Mouse (Mus musculus) testis, postnatal 10 days (tissue): ENCODE measurements around the gene Tet3.
"Not testable (repeated sequence)": the region's sequence is repeated elsewhere in the genome, so short reads cannot be mapped to it uniquely, and the experiment has no call there.

Source experiments
- DNase-seq: peaks from one replicate; pipeline ENCODE4 v3.0.0; 2021; ENCODE audit warnings: low spot score

Tet3 gene

GRCm38 (mm10) chr6:83363075-83363474 lies 95.8 kb downstream of the Tet3 start:
- no peak for DNase-seq

GRCm38 (mm10) chr6:83361523-83362248 lies 97.2 kb downstream of the Tet3 start:
- DNase-seq, result no peak

- DNase-seq, result no peak
Observed at GRCm38 (mm10) chr6:83357436-83357835, 101.4 kb downstream of the Tet3 start.

GRCm38 (mm10) chr6:83356569-83357138 lies 102.2 kb downstream of the Tet3 start:
- DNase-seq, result peak; percentile 95

DNA sequence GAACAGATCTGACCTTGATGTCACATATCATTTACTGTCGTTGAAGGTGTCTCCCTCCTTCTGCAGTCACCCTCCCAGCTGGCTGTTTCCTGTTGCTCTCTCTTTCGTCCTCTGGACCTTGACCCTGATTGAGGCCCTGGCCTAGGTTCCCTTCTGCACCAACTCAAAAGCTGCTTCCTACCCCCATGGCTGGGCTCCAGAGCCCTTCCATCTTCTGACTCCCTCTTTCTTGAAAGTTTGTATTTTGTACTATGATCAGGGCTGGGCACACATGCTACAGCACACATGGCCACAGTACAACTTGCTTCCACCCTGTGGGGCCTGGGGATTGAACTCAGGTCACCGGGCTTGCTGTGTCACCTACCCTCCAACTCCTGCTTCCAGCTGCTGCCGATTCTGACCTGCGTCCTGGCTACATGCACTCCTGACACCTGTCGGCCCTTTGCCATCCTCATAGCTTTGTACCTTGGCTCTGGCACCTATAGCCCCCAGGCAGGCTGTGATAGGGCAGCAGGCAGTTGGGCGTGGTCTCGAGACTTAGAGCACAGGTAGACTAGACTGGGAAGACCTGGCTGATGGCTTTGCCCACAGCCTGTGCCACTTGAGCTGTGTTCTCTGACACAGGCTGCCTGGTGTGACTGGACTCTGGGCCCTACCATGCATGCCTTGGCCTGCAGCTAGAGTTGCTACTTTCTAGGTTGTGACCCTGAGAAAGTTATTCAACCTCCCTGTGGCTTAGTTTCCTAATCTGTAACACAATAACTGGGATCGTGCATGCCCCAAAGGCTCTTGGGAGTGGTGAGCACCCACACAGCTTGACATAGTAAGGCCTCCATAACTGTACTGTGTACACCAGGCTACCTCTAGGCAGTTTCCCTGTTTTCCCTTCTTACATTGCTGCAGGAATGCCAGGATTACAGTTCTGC lies 103.8 kb downstream of the Tet3 start:
- DNase-seq, result no peak

- no peak for DNase-seq
Observed at GRCm38 (mm10) chr6:83352666-83353410, 106.0 kb downstream of the Tet3 start.

DNA sequence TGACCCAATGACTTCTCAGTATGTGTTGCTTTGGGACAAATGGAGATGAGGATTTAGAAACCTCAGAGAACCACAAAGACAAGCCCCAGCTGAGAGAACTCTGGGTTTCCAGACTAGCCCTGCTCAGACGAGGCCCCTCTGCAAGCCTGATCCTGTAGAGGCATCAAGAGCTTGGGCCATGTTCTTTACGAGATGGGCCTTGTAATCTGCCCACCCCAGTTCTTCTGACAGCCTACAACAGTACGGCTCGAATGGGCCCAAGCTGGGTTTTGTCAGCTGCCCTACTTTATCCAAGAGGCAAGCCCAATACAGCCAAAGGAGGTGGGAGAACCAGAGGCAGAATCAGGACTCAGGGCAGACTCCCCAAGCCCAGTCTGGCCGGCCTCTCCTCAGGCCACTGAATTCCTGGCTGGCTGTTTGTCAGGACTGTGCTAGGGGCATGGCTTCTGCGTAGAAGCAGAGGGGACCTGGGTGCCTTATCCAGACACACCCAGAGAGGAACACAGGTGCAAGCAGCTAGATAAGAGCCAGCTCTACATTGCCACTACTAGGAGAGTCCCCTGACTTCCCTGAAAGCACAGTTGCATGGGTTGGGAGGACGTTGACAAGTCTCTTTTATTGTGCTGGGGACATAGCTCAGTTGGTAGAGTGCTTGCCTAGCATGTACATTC lies 107.3 kb downstream of the Tet3 start:
- no peak for DNase-seq

- DNase-seq, result no peak
Observed at GRCm38 (mm10) chr6:83350851-83351405, 108.0 kb downstream of the Tet3 start.

DNA sequence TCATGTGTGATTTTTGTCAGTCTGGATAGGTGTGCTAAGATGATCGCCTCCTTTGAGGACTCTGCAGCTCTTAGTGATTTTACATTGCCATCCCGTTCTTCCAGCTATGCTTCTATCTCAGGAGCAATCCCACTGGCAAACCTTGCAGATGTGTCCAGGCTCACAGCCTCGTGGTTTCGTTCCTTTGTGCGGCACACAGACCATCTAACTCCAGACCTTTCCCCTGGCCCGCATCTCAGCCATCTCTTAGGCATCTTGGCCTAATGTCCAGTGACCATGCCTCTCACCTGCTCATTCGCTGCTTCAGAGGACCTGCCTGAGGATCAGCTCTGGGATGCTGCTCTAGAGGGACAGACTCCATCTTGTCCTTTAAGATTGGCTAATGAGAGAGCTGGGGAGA lies 108.7 kb downstream of the Tet3 start:
- DNase-seq, result no peak

DNA sequence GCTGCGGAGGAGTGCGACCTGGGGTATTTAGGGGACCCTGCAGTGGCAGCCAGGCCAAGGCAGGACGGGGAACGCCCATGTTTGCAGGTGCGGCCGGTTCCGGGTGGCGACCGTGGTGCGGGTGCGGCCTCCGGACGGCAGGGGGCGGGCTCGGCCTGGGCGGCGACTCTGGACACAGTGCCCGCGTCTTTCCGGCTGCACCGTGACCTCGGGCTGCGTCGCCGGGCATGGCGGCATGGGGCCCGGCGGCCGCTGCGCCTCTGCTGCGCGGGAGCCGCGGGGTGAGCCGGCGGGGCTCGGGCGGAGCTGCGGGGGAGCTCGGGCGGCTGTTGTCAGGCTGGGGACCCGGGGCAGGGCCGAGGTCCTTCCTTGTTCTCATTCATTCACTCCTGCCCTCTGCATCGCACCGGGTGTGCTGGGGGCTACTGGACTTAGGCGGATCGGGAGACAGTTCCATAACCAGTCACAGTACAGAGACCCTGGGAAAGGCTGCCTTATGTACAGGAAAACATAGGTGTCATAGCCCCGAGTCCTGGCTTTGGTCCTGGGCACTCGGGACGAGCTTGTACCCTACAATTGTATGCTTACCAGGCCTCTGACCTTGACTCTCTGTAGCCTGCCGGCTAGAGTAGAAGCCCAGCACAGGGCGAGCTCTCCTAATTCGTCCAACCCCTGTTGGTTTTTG lies 109.5 kb downstream of the Tet3 start:
- peak; percentile 97 for DNase-seq

DNA sequence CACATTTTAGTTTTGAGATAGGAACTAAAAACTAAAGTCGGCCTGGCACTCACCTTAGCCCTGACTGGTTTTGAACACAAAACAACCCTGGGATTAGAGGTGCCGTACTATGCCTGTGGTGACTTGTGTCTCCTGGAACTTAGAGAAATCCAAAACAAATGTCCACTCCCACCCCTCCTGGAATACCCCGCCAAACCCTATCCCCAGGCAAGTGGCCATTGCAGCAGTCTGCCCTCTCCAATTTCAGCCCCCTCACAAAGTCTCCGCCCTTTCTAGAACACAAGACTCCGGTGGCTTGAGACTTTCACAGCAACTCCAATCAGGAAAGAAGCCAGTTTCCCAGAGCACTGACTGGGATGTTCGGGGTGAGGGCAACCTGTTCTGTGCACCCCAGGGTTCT lies 110.0 kb downstream of the Tet3 start, which contains the start of gene Bola3:
TSS of gene Bola3 (plus strand) at position 275 of the 400 bp plus-strand sequence.
- no peak for DNase-seq

GRCm38 (mm10) chr6:83347916-83348315 lies 111.0 kb downstream of the Tet3 start:
- DNase-seq, result no peak

DNA sequence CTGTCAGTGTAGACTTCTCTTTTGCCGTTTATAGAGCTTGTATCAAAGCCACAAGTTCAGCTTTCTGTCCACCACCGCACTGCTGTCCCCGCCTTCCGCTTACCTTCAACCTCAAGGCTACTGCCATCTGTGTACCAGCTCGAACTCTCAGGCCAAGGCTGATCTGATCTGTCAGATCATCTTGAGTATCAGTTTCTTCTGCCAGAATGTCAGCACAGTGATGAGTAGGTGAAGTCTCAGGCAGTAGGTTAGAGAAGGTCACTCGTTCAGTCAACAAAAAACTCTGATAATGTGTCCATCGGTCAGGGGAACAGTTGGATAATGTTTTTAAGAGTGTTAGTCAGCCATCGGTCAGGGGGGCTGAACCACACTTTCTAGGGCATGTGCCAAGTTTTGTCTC lies 113.6 kb downstream of the Tet3 start:
- not testable (repeated sequence) for DNase-seq

GRCm38 (mm10) chr6:83342957-83343356 lies 115.9 kb downstream of the Tet3 start:
- DNase-seq, result no peak

GRCm38 (mm10) chr6:83341387-83341786 lies 117.5 kb downstream of the Tet3 start:
- no peak for DNase-seq

DNA sequence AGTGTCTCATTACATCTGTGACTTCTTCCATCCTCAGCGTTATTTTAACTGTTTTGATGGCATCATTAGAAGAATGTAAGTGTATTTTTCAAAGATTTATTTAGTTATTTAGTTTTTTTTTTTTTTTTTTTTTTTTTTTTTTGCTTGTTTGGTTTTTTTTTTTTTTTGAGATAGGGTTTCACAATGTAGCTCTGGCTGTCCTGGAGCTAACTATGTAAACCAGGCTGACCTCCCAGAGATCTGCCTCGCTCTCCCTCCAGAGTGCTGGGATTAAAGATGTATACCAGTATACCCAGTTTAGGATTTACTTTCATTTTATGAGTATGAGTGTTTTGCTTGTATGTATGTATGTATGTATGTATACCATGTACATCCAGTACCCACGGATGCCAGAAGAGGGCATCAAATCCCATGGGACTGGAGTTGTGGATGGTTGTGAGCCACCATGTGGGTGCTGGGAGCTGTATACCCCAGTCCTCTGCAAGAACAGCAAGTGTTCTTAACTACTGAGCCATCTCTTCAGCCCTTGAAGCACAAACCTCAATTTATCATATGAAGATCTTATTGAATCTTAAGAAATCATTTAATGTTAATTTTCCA lies 131.2 kb downstream of the Tet3 start:
- no peak for DNase-seq

DNA sequence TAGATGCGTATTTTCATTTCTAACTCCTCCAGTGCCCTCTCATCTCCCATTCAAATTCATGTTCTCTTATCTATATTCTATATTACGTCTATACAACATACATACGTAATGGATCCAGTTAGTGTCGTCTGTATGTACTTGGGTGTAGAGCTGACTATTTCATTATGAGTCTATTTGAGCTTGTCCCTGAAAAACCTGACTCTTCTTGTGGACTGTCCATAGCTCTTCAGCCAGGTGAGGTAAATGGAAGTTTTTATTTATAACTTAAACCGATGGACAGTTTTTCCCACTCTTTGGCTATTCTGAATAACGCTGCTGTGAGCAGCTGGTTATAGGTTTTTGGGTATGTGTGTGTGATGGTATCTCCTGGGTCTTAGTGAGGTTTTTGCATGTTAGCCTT lies 132.1 kb downstream of the Tet3 start:
- DNase-seq, result no peak

- no peak for DNase-seq
Observed at GRCm38 (mm10) chr6:83326394-83326736, 132.5 kb downstream of the Tet3 start.

GRCm38 (mm10) chr6:83325525-83326393 lies 133.1 kb downstream of the Tet3 start, which contains the start of the genes Mthfd2 and Mob1a:
Mthfd2 (minus strand) TSS chr6:83325908.
Mob1a (plus strand) TSS chr6:83326016.
- peak; percentile 93 for DNase-seq
